Mouse (Mus musculus) cerebellum, adult 11-12 months (tissue): Measurements from ENCODE around the gene Zkscan5.
"Not testable (repeated sequence)": the region's sequence is repeated elsewhere in the genome, so short reads cannot be mapped to it uniquely, and the experiment has no call there.

ENCODE experiments used
- DNase-seq: peaks from one replicate; pipeline ENCODE4 v3.0.0; 2022

Zkscan5 gene

DNA sequence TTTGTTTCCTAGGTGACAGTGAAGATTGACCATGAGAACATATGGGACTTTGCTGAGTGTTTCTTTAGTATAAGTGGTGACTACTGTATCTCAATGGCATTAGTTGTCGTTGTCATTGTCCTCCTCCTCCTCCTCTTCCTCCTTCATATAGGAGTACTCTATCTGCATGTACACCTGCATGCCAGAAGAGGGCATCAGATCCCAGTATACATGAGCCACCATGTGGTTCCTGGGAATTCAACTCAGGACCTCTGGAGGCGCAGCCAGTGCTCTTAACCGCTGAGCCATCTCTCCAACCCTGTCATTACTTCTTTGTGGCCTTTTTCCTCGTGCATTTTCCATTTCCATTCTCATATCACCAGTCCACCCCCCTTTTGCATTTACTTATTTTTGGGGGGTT lies 10.3 kb downstream of the Zkscan5 start:
- no peak for DNase-seq

DNA sequence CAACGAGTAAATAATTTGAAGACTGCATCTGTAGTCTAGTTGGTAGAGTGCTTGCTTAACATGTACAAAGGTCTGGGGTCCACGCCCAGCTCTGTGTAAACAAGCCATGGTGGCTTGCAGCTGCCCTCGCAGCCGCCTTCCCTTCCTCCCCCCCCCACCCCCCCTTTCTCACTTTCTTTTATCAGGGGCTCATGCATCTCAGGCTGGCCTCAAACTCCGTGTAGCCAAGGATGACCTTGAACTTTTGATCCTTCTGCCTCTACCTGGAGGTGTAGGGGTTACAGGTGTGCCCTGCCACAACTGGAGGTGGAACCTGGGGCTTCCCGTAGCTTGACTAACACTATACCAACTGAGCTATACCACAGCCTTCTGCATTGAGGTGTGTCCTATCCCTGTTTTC lies 13.4 kb downstream of the Zkscan5 start:
- DNase-seq, result no peak

DNA sequence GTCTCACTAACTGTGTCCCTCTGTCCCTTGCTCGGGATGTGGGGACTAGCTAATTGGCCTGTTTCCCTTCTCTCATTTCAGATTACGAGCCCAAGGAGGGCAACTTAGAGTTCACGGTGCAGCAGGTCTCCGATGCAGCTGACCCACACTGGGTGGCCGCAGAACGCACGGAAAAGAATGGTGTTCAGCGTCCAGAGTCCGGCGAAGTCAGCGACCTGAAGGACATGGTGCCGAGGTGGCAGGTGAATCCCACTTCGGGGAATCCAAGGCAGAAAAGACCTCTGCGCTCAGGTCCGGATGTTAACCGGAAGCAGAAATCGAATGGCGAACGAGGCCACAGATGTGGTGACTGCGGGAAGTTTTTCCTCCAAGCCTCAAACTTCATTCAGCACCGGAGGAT lies 13.8 kb downstream of the Zkscan5 start:
- no peak for DNase-seq

DNA sequence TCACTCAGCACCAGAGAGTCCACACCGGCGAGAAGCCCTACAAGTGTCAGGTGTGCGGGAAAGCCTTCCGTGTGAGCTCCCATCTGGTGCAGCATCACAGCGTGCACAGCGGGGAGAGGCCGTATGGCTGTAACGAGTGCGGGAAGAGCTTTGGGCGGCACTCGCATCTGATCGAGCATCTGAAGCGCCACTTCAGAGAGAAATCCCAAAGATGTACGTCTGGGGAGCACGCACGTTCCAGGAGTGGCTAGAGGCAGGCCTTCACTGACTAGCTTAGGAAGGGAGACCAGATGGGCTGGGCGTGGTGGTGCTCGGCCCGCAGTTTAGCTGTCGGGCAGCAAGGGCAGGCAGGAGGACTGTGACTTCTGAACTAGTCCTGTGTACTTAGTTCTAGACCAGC lies 14.3 kb downstream of the Zkscan5 start:
- DNase-seq, result no peak

DNA sequence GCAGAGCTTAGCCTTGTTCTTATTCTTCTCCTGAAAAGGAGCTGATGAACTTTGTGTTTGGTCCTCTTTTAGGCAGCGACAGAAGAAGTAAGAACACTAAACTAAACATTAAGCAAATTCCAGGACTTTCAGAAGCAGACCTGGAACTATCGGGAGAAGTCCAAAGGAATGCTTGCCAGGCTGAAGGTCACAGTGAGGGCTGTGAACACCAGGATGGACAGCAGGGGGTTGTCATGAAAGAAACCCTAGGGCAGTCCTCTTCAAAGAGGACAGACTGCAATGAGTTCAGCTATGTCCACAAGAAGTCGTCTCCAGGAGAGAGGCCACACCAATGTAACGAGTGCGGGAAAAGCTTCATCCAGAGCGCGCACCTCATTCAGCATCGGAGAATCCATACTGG lies 15.6 kb downstream of the Zkscan5 start:
- DNase-seq, result no peak

DNA sequence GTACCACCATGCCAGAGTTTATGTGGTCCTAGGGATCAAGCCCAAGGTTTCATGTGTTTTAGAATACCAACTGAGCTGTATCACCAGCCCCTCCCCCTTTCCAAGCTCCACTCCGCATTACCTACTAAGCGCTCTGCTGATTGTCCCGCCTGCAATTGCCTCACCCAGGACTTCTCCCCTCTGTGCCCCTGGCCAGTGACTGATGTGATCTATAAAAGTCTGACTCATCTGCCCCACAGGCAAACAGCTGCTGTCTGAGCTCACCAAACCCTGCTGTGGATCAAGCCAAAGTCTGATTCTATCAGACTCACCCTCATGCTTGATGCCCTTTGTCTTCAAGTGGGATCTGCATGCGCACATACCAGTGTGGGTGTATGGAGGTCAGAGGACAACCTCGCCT lies 18.5 kb downstream of the Zkscan5 start:
- no peak for DNase-seq

DNA sequence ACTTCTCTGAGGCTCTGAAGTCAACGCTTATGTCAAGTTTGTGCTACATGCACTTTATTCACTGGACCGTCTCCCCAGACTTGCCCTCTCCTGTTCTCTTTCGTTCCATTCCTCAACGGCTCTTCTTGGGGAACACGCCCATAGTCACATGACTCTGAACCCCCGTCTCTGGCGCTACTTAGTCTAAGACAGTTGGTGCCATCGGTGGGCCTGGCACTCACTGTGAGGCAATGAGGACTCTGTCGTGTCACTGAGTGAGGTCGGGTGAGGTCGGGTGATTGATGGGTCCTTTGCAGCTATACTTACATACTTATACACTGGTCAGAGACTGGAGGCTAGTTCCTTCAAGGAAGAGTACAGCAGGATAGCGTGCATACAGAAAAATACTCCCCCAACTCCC lies 19.0 kb downstream of the Zkscan5 start:
- DNase-seq, result no peak

DNA sequence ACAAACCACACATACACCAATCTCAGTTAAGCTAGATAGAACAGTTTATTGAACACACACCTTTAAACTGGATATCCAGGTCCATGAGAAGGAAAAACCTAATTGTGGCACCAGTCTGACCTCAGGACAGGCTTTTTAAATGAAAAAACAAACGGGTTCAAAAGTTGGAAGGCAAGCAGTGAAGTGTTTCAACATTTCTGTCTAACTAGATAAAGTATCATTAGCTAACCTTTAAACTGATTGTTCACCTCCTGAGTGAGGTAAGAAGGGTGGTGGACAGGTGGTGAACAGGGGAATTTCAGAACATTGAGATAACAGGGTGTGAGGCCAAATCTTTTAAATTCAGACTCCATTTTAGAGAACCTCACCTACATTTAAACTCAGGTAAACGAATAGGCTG lies 22.1 kb downstream of the Zkscan5 start:
- DNase-seq, result no peak

DNA sequence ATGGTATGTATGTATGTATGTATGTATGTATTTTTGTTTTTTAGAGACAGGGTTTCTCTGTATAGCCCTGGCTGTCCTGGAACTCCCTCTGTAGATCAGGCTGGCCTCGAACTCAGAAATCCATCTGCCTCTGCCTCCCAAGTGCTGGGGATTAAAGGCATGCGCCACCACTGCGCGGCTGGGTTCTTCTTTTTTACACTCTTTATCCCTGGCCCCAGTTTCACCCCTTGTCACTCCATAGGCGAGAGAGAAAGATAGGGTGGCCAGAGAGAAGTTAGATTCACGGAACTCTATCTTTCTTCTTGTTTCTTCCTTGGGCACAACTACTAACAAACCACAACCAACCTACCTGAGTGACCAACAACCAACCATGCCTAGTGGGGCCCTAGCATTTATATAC lies 24.9 kb downstream of the Zkscan5 start:
- not testable (repeated sequence) for DNase-seq

DNA sequence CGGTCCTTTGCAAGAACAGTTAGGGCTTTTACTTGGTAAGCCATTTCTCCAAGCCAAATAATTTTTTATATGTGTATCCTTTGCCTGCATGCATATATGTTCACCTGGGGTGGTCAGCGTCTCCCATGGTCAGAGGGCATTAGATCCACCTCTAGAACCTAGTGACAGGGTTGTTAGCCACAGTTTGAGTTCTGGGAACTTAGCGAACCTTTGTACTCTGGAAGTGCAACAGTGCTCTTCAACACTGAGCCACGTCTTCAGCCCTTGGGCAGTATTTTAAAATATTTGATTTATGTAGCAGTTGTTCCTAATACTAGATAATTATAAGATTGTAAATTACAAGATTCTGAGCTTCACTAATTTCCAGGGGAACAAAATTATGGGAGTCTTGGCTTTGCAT lies 26.3 kb downstream of the Zkscan5 start:
- no peak for DNase-seq

DNA sequence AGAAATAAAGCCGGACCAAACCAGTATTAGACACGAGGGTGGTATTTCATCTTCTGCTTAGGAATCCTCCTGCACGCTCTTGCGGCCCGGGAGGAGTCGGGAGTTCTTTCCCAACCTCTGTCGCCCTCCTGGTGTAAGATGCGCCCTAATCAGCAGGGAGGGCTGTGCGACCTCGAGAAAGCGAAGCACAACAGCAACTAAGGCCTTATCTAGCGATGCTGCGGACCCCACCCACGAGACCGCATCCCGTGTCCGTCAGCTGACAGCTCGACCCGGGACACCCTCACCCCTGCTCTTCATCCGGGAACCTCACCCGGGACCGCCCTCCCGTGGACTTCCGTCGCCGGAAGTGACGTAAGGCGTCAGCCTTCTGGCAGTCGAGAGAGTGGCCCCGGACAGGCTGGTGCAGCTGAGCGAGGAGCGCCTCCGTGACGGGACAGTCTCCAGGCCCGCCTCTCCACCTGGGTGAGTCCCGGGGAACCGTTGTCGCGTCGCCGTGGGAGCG lies 27.1 kb downstream of the Zkscan5 start, which contains the start of gene Zfp655:
Gene Zfp655 (plus strand): TSS at position 349 of the 505 bp plus-strand sequence.
- DNase-seq, result peak; percentile 98

DNA sequence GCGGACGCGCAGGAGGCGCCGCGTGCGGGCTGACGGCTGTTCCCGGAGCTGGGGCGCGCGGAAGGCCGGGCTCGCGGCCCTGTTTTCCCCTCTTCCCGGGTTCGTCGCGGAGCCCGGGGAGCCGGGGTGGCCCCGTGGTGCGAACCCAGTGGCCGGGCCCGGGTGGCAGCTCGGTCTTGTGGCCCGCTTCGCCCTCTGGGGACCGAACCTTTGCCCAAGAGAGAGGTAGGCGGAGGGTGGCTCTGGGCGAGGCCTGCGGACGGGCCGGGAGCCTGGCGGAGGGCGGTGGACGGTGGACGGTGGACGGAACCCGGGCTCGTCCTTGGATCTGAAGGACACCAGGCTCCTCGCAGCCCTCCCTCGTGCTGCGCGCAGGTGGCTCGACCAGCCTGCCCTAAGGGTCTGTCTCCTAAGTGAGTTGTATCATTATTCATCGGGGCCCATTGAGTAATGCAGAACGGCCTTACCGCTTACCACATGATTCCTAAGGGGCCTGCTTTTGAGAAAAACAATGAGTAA lies 27.6 kb downstream of the Zkscan5 start:
- no peak for DNase-seq

DNA sequence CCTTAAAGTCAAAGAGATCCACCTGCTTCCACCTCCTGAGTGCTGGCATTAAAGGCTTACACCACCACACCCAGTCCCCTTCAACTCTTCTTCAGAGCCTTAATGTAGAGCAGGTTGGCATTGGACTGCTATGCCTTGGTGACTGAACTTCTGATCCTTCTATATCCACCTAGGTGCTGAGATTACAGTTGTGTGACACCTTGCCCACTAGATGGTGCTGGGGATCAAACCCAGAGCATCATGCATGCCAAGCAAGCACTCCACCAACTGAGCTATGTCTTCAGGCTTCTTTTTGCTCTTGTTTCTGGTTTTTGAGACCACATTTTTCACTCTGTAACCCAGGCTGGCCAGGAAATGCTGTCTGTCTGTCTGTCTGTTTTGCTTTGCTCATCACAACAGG lies 30.3 kb downstream of the Zkscan5 start:
- no peak for DNase-seq

DNA sequence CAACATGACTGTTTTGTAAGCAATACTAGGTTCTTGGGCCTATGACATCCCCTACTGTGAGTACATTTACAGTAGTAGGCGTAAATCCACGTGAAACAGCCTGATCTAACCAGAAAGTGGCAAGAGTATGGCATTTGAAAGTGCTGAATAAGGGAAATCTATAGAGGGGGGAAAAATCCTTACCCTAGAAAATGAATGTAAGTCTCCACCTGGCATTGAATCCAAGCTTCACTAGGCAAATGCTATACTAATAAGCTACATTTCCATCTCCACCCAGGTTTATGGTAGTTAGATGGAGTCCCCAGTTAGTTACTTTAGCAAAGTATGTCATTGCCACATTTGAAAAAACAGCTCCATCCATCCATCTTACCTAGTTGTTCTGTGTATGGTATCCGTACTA lies 45.2 kb downstream of the Zkscan5 start:
- DNase-seq, result no peak
